Mouse (Mus musculus) mouse embryonic stem cell (cell line): ENCODE measurements around the gene Thtpa.

ENCODE experiments used
- in situ Hi-C, 2 experiments: fragments of 300-500 bp; cut with MboI; formaldehyde crosslinking; loops; 1 replicate in 1 of 2; 3 replicates in 1 of 2; pipeline ENCODE4 v1.14.3; 2019 to 2020; ENCODE audit warnings: low sequenced_read_pairs in 2 of 2, low pct_unique_long_range_greater_than_20kb in 1 of 2, mixed read lengths in 1 of 2; ENCODE audit not compliant: unreplicated experiment in 1 of 2

Gene Thtpa

DNA sequence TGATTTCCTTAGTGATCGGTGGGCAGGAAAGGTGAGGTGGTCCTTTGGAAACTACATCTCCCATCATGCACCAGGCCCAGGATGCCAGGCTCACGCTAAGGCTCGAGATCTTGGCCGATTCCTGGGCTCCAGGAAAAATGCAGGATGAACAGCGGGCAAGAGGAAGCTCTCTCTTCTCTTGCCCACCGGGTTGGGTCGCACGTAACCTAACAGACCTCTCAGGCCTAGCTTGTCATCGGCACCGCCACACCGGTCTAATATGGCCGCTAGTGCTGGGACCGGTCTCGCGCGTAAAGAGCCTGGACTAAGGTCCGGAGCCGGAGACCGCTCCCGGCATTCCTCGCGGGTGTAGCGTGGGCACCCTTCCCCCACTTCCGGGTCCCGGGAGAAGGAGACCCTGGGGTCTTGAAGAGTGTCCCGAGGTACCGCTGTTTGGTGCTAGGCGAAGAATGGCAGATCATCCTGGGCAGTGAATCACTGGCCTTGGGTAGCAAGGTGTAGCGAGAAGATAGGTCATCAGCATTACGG is at the start of gene Thtpa:
Thtpa (plus strand) TSS at position 81 of the 528 bp plus-strand sequence.
- in situ Hi-C loops = no loop called here

DNA sequence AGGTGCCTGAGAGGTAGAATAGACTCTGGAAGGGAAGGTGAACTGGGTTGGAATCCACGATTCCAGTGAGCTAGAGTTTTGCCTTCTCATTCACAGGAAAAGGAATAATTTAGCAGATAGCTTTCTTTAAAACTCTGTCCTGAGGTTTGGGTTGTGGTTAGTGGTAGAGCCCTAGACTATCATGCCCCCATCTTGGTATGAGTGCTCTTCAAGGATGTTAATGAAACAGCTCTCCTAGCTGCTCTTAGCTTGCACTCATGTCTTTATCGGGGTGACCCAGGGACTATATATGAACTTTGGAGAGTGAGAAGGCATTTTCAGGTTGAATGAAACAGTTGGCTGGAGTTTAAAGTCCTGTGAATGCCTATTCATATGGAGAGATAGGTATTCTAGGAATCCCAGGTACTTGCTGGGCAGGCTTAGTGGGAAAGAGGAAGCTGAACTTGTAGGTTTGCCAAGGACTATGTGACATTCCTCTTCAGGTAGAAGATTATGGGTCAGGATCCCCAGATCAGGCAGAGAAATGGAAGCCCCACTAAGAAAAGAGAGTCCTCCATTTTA is 46.5 kb upstream of the Thtpa start:
- in situ Hi-C loops = no loop called here

DNA sequence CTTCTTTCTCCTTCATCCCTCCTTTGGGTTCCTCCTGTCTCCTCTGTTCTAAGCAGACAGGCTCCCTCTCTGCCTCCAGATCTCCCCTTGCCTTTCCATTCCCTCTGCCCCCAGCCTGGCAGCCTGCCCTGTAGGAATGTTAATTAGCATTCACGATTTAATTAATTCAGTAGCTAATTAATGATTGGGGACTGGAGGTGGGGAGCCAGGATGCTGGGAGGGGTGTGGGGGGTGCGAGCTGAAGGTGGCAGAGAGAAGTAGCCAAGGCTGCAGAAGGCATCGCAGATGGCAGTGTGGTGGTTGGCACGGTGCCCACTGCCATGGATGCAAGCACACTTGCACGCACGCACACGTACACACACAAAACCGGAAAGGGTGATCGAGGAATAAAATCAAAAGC is 42.1 kb upstream of the Thtpa start:
- in situ Hi-C loops = no loop called here

DNA sequence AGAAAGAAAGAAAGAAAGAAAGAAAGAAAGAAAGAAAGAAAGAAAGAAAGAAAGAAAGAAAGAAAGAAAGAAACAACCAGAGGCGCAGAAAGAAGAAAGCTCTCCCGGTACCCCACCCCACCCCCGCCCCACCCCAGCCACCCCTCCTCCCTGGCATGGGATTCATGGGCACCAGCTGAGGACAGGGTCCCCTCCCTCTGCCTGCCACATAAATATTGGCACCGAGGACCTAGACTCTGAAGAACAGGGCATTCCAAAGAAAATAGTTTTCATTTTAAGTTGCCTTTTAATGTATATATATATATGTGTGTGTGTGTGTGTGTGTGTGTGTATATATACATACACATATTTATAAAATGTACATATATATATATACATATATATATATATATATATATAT is 41.5 kb upstream of the Thtpa start:
- in situ Hi-C loops = no loop called here

DNA sequence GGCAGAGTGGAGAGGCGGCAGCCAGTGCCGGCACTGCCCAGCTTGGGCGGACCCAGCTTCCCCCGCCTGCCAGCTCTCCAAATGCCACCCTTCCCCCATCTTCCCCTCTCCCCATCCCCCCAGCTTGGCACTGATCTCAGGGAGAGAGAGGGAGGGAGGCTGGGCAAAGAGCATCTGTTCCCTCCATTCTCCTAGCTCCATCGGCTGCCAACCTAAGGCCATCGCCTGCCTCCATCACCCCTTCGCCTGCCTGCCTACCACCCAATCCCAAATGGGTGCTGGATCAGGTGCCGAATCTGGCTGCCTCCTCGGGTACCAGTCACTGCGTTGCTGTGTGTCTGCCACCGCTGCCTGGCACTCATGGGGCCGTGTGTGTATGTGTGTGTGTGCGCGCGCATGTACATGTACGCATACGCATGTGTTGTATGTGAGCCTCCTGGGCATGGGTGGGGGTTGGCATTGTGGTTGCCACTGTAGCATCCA is 40.8 kb upstream of the Thtpa start:
- in situ Hi-C loops = no loop called here

DNA sequence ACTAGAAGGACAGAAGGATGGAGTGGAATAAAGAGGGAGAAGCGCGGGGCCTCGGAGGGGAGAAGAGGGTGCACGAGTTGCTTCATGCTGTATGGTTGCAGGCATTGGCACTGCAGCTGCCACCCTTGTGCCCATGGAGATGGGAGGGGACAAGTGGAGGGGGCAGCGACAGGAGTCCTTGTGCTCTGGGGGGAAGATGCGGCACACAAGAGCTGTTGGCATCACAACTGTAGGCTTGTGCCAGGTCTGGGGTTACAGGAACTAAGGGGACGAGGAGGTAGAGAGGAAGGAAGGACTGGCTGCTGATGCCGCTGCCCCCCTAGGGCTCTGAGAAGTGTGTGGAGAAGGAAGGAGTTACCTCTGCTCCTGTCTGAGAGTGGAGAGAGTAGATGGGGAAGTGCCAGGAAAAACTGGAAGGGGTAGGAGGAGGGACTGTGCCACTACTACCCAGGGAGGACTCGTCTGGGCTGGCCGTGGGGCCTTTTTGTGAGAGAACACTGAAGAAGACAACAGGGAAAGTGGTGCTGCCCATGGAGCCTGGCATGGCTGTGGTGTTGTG is 40.3 kb upstream of the Thtpa start:
- in situ Hi-C loops = no loop called here

DNA sequence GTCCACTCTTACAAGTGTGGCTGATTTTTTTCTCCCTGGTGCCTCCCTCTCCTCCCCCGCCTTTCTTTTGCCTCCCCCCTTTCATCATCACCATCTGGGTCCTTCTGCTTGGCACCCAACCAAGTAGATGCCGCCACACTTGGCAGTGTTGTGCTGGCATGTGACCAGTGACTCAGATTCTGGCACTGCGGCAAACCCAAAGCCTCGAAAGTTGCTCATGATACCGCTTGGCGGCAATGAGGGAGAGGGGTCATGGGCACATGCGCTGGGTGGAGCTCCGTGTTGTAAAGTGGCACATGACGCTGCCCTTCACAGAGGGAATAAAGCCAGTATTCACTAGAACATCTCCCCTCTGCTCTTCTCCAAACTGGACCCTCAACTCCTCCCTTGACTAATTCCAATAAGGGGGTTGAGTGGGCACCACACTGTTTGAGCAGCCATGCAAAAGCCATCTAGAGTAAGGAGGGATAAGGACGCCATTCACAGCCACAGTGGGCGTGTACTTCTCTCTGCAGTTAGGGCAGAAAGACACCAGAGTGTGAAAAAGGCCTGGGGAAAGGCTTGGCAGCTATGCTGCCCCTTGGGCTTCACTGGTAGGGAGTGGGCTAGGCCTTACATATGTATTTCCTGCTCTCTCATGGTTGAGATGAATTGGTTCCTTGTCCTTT is 39.3 kb upstream of the Thtpa start:
- in situ Hi-C loops = no loop called here

DNA sequence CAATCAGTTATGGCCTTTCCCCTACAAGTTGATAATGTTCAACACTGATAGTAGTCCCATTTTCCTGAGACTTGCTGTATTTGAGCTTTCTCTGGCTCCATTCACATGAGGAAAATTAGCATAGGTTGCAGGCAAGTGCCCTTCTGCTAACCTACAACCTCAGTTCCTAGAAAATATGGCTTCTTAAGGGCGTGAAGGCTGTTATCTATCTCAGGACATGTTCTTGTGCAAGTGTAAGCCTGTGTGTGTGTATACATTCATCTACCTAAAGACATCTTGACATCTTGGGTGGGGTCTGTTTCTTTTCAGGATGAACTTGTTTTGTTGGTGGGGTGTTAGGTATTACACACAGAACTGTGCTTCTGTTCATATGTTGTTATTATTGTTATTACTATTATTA is 35.6 kb upstream of the Thtpa start:
- in situ Hi-C loops = no loop called here

DNA sequence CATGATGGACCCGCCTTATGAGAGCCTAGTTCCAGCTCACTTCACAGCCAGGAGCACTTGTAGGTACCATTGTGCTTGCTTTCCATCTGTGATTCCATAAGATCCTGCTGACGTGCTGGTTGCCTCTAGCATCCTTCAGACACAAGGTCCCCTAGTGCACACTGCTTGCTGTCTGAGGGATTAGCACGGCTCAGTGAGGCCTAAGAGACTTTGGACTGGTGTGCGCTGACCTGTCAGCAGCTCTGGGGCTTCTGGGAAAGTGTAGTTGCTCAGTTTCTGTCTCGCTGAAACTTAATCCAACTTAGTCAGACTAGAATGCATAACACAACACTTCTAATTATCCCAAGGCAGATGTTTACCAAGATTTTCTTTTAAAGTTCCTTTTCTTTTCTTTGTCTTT is 34.7 kb upstream of the Thtpa start:
- in situ Hi-C loops = no loop called here

DNA sequence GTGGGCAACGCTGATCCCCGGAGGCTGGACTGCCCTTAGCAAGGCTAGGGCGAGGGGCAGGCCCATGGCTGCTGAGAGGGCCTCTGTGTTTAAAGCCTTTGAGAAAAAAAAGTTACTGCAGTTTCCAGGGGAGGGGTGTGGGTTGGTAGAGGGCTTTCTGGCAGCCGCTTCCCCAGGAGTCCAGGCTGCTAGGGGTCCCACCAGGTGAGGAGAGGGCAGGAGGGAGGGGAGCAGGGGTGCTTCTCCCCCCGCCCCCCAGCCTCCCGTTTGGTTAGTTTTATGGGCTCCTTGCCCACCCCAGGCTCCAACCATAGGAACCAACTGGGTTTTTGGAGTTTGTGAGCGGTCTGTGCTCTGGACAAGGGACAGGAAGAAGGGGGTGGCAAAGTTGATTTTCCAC is 32.7 kb upstream of the Thtpa start:
- in situ Hi-C loops = no loop called here

DNA sequence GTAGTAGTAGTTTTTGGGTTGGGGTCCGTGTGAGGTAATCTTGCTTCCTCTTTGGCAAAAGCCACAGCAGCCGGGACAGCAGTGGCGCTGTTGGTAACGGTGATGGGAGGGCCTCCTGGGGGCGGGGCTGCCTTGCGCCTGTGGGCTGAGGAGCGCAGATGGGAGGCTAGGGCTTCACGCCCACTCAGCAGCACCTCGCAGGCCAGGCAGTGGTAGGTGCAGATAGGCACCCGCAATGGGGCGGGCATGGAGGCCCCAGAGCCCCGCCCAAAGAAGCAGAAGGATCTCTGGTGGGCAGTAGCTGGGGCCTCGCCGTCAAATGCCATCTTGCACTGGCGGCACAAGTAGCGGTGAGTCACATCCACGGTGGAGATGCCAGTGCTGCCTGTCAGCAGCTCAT is 32.0 kb upstream of the Thtpa start:
- in situ Hi-C loops = no loop called here

DNA sequence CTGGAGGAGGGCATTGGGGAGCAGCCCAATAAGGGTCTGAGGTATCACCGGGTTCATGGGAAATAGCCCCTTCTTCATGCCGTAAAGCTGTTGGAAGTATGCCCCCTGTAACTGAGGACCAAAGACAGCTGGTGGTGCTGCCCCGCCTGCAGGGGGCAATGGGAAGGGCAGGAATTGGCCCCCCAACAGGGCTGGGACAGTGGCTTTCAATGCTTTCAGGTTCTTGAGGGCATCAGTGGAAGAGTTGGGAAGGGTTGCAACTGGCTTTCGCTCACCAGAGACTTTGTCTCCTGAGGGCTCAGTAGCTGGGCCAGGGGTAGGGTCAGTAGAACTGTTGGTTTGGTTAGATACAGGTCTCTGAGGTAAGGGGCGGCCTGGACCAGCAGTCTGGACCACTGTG is 31.5 kb upstream of the Thtpa start:
- in situ Hi-C loops = no loop called here

DNA sequence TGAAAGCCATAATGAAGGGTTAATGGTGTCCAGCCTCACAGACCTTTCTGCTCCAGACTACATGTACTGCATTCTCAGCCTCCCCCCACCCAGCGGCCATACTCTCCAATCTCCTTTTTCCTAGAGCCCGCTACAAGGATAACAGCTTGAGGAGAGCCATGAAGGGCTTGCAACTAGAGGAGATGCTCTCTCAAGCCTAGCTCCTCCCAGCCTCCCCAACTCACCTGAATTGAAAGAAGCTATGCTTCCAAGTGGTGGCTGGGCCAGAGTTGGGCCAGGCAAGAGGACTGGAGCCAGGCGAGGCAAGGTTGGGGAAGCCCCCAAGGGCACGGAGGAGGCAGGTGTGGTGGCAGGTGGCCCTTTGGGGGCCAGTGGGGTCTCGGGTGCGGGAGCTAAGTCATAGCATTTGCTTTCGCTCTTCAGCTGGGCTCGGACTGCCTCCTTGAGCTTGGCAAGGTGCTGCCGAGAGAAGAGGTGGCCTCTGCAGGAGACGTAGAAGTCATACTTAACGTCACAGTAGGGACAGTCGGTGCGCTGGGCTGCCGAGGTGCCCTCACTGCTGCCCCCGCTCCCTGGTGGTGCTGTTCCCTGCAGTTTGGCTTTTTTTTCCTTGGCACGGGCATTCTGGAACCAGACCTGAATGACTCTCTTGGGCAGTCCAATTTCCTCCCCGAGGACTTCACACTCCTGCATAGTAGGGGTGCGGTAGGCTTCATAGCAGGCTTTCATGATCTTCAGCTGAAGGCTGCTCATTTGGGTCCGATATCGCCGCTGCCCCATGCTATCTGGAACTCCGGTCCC is 30.8 kb upstream of the Thtpa start:
- in situ Hi-C loops = no loop called here

DNA sequence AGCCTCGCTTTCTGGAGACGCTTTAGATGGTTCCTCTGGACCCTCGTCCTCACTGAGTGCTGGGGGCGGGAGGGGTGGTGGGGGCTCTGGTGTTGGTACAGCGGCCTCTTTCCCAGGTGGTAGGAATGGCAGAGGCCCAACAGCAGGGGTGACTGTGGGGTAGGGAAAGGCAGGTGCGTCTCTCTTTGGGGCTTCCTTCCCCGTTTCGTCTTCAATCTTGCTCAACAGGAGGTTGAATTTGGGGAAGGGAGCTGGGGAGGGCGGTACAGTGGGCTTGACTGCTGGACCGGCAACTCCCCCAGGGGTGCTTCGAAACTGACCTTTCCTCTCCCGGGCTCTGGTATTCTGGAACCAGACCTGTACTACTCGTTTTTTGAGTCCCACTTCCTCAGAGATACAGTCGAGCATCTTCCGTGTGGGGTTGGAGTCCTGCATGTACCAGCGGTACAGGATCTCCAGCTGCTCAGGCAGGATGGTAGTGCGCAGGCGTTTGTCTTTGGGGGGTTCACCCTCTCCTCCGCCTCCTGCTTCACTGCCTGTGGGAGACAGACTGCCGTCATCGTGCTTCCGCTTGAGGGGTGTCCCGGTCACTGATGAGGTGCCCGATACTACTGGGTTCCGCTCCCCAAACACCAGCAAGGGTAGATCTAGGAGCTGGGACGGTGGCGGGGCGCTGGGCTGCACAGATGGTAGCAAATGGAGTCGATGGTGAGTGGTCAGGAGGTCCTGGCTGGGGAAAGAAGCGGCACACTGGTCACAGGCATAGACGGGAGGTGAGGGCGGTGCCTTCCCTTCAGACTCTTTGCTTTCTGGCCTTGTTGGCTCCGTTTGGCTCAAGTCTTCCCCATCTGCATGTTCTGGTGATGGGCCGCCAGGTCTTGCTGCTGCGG is 29.9 kb upstream of the Thtpa start:
- in situ Hi-C loops = no loop called here

DNA sequence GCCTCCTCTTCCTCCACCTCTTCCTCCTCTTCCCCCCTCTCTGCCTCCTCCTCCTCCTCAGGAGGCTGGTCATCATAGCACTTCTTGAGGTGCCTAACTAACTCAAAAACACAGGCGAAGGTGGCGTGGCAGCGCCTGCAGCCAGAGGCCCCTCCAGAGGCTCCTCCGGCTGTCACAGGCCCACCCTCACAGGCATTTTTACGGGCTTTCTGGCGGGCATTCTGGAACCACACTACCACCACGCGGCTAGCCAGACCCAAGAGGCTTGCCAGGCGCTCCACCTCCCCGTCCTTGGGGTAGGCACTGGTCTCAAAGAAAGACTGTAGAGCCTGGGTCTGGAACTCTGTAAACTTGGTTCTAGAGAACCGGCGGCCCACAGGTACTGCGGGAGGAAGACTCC is 29.2 kb upstream of the Thtpa start:
- in situ Hi-C loops = no loop called here

DNA sequence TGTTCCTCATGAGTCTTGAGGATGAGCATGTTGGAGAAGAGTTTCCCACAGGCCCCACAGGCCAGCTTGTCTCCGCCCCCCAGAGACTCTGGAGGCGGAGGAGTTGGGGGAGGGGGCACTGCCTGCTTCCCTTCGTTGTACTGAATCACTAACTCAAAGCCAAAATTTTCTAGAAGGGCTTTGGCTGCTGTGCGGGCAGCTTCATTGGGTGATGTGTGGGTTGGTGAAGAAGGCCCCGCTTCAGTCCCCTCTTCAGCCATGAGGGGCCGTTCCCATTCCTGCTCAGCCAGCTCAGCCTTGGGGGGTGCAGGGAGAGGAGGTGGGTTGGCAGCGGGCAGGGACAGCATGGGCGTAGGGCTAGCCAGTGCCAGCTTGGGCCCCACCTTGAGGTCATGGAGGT is 28.5 kb upstream of the Thtpa start:
- in situ Hi-C loops = no loop called here

DNA sequence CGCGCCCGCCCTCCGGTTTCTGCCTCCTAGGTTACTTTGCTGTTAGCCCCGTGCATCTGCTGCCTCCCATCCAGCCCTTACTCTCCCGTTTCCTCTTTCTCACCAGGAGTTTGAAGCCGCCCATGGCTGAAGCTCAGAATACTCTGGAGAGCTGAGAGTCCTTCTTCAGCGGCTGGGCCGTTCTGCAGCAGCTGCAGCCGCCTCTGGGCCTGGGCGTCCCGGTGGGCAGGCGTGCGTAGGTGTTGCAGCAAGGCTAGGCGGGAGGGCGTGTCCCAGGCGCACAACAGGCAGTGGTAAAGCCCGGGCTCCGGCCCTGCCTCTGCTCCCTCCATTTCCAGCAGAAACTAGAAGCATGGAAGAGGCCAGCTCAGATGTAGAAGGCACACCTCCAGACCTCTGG is 22.8 kb upstream of the Thtpa start:
- in situ Hi-C loops = no loop called here

DNA sequence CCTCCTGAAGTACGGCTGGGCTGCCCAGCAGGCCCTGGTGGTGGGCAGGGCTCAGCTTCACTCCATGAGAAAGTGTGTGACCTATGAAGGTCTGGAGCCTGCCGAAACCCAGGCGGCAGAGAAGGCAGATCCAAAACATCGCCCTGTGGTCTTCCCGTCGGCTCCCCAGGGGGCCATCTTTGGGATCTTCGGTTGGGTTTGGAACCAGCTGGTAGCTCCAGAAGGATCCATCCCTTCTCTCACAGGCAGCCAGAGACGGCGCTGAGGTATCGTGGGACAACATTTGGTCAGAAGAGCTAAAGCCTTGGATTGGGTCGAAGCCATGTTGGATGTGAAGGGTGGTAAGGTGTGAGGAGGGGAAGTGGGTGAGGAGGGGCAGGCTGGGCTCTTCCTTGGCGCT is 20.2 kb upstream of the Thtpa start:
- in situ Hi-C loops = no loop called here
